Mouse (Mus musculus): ENCODE measurements around the gene Il27.

GRCm38 (mm10) chr7:126625369-126625768, 30.6 kb upstream of the Il27 start:
- TF ChIP-seq ZC3H11A (IDR thresholded peaks at IDR 0.05; ENCODE audit: borderline replicate concordance, low read depth, low read length) (no peak), CHD2 (IDR thresholded peaks at IDR 0.05; ENCODE audit: low read depth, low read length) (no peak), ZNF384 (IDR thresholded peaks at IDR 0.05; ENCODE audit: low read depth, low read length) (no peak), HCFC1 (IDR thresholded peaks at IDR 0.05; ENCODE audit: borderline replicate concordance, insufficient read depth, low read length) (no peak)

Measured in ES-E14 (cell line).